Mouse (Mus musculus) kidney, adult 11 months (tissue): ENCODE results near the gene Mmaa.

Source experiments
- DNase-seq: peaks from one replicate; pipeline ENCODE4 v3.0.0; 2022

Mmaa gene

GRCm38 (mm10) chr8:79288250-79288649 lies 6.5 kb downstream of the Mmaa start:
- DNase-seq: no peak

- DNase-seq: no peak
Measured at GRCm38 (mm10) chr8:79286424-79286823, 8.3 kb downstream of the Mmaa start.

- no peak for DNase-seq
Measured at GRCm38 (mm10) chr8:79284626-79285025, 10.1 kb downstream of the Mmaa start.

GRCm38 (mm10) chr8:79281376-79281890 lies 13.3 kb downstream of the Mmaa start:
- no peak for DNase-seq

- no peak for DNase-seq
Measured at GRCm38 (mm10) chr8:79277264-79277870, 17.4 kb downstream of the Mmaa start.

GRCm38 (mm10) chr8:79274940-79275339 lies 19.8 kb downstream of the Mmaa start:
- no peak for DNase-seq

- no peak for DNase-seq
Measured at GRCm38 (mm10) chr8:79273776-79274175, 21.0 kb downstream of the Mmaa start.

GRCm38 (mm10) chr8:79272676-79273075 lies 22.1 kb downstream of the Mmaa start:
- no peak for DNase-seq

GRCm38 (mm10) chr8:79268921-79269320 lies 25.8 kb downstream of the Mmaa start:
- DNase-seq: peak; percentile 21

- DNase-seq: no peak
Measured at GRCm38 (mm10) chr8:79261920-79262319, 32.8 kb downstream of the Mmaa start.

- DNase-seq: no peak
Measured at GRCm38 (mm10) chr8:79256076-79256705, 38.5 kb downstream of the Mmaa start.

- DNase-seq: no peak
Measured at GRCm38 (mm10) chr8:79253742-79254141, 41.0 kb downstream of the Mmaa start.

- DNase-seq: no peak
Measured at GRCm38 (mm10) chr8:79248470-79248869, 46.3 kb downstream of the Mmaa start, which contains the start of gene 1700011L22Rik. Gene 1700011L22Rik, minus strand, starts transcription at chr8:79248570.

- no peak for DNase-seq
Measured at GRCm38 (mm10) chr8:79243422-79243821, 51.3 kb downstream of the Mmaa start.

GRCm38 (mm10) chr8:79239996-79240395 lies 54.7 kb downstream of the Mmaa start:
- no peak for DNase-seq

GRCm38 (mm10) chr8:79239320-79239719 lies 55.4 kb downstream of the Mmaa start:
- DNase-seq: no peak

GRCm38 (mm10) chr8:79229266-79229888 lies 65.4 kb downstream of the Mmaa start:
- no peak for DNase-seq

GRCm38 (mm10) chr8:79227916-79228315 lies 66.8 kb downstream of the Mmaa start:
- DNase-seq: no peak

GRCm38 (mm10) chr8:79227194-79227593 lies 67.5 kb downstream of the Mmaa start:
- no peak for DNase-seq

GRCm38 (mm10) chr8:79226046-79226445 lies 68.7 kb downstream of the Mmaa start:
- no peak for DNase-seq

GRCm38 (mm10) chr8:79225586-79225985 lies 69.2 kb downstream of the Mmaa start:
- no peak for DNase-seq

GRCm38 (mm10) chr8:79224363-79224762 lies 70.4 kb downstream of the Mmaa start:
- DNase-seq: no peak

- DNase-seq: no peak
Measured at GRCm38 (mm10) chr8:79222752-79223141, 72.0 kb downstream of the Mmaa start.

- DNase-seq: no peak
Measured at GRCm38 (mm10) chr8:79222106-79222751, 72.5 kb downstream of the Mmaa start.
